ENCODE assay signal across 10 mouse cellular contexts in the genomic region with DNA sequence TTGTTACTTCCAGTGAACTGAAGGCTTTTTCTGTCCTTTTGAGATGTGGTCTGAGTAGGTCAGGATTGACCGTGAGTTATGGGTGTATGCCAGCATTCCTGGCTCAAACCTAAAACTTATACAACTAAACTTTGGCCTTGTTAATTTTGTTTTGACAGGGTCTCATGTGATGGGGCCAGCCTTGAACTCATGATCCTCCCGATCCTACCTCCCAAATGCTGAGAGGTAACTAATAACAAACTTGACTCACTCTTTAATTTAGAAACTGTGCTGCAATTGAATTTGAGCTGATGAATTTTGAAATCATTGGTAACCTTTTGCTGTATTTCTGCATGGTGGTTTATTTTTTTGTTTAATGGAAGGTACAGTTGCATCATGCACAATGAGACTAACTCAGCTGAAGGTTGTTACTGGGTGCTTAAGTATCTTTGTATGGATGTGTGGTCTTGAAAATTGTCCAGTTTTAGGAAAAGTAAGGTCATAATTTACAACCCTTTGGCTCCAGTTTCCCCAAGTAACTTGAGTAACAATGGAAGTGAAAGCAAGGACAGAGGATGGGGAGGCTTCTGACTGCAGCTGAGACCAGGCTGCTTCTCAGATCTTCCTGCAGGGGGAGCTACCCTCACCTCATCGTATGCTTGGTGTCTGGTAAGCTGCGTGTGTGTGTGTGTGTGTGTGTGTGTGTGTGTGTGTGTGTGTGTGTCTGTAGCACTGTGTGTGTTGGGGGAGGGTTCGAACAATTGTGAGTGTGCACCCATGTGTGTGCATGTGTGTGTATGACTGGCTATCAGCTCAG.
DNase-seq lines count a peak whose midpoint lies in the region; ATAC-seq and TF ChIP-seq lines count a peak whose summit lies in the region.
"Had no signal": no experiment of that assay in that cellular context is flagged by ENCODE, and none has a peak within 500 bp of the region (broad histone marks: within the 10 kb centered on the region; RNA-seq: fewer than 3 reads in every experiment).

No protein-coding gene starts in this region.

- ATAC-seq in kidney, embryonic 16.5 days (ENCODE audit: low FRiP score, low TSS enrichment) = no peak
- ATAC-seq in hematopoietic stem cell, adult 5-6 weeks (replicated peaks in 1 of 2; ENCODE audit: insufficient read depth in 1 of 2, low FRiP score in 2 of 2, low TSS enrichment in 1 of 2, low read depth in 1 of 2, poor library complexity in 2 of 2, severe bottlenecking in 2 of 2) = peak; percentile 25 to 44; a peak in 1 of 4 replicates

- no peak for TF ChIP-seq POLR2A in kidney, adult 2 months (IDR thresholded peaks at IDR 0.05; ENCODE audit: low read depth, low read length)

- H3K4me2 ChIP-seq in kidney, embryonic 16.5 days (replicated peaks; ENCODE audit: low read depth, low read length) = no peak overlapping the region
- H3K4me2 ChIP-seq: embryonic facial prominence, embryonic 15.5 days had no signal

- intact Hi-C loops in gastrocnemius, postnatal 14 days (cut with DNase I; ENCODE audit: low total_unique reads) = loop anchor here (10.0 kb wide), 1 partner anchor 58 kb away; no protein-coding TSS in a partner anchor

- no peaks in the 10 kb centered on the region for H3K36me3 ChIP-seq in kidney, adult 2 months (ENCODE audit: control insufficient read depth, insufficient read depth, low read length)
- H3K36me3 ChIP-seq in kidney, embryonic 16.5 days (ENCODE audit: insufficient read depth, low read length) = no peaks in the 10 kb centered on the region
- peaks cover 10% of the 10 kb centered on the region for H3K36me3 ChIP-seq in megakaryocyte, embryonic 14.5 days (replicated peaks; ENCODE audit: low read length)
- H3K36me3 ChIP-seq: embryonic facial prominence, embryonic 15.5 days had no signal

- WGBS in kidney, adult 2 months = 60% methylated on average over 5 of the region's 5 CpGs
- WGBS in kidney, embryonic 16.5 days = 64% methylated on average over 5 of the region's 5 CpGs

- H3K27me3 ChIP-seq in kidney, adult 2 months (replicated peaks; ENCODE audit: control insufficient read depth, insufficient read depth, low read length) = no peaks in the 10 kb centered on the region
- no peaks in the 10 kb centered on the region for H3K27me3 ChIP-seq in kidney, embryonic 16.5 days (ENCODE audit: insufficient read depth, low read length)
- H3K27me3 ChIP-seq in megakaryocyte, embryonic 14.5 days (replicated peaks) = no peaks in the 10 kb centered on the region
- H3K27me3 ChIP-seq: embryonic facial prominence, embryonic 15.5 days had no signal

- peaks cover 7% of the 10 kb centered on the region for H3K4me1 ChIP-seq in kidney, adult 2 months (ENCODE audit: control insufficient read depth, insufficient read depth, low read length)
- H3K4me1 ChIP-seq in kidney, embryonic 16.5 days (ENCODE audit: insufficient read depth, low read length) = peaks cover 21% of the 10 kb centered on the region; the same call in 1 of the 2 replicates
- H3K4me1 ChIP-seq in megakaryocyte, embryonic 14.5 days = peaks cover 92% of the 10 kb centered on the region
- H3K4me1 ChIP-seq: embryonic facial prominence, embryonic 15.5 days had no signal

- DNase-seq in kidney, adult 2 months = peak; percentile 25
- peak; percentile 57 for DNase-seq in NIH3T3 (ENCODE audit: low read depth)
- no peak for DNase-seq in right cerebral cortex, adult 18-20 months
- DNase-seq in frontal cortex, postnatal 25 days (ENCODE audit: low spot score in 2 of 2) = no peak
- no peak for DNase-seq in gastrocnemius, postnatal 14 days

- no peaks in the 10 kb centered on the region for H3K9me3 ChIP-seq in kidney, embryonic 16.5 days (ENCODE audit: low read length)
- no peaks in the 10 kb centered on the region for H3K9me3 ChIP-seq in megakaryocyte, embryonic 14.5 days
- H3K9me3 ChIP-seq: embryonic facial prominence, embryonic 15.5 days had no signal

- peak; percentile 61 for TF ChIP-seq CTCF in kidney, adult 2 months (conservative IDR thresholded peaks at IDR 0.05; ENCODE audit: insufficient read depth, insufficient read length, low read depth, low read length)

- no peak overlapping the region for H3K9ac ChIP-seq in kidney, embryonic 16.5 days (replicated peaks; ENCODE audit: low read length)
- H3K9ac ChIP-seq: embryonic facial prominence, embryonic 15.5 days had no signal

- no peak overlapping the region for H3K4me3 ChIP-seq in kidney, adult 2 months (ENCODE audit: insufficient read depth, low read depth, low read length)
- H3K4me3 ChIP-seq in kidney, embryonic 16.5 days (ENCODE audit: low read length) = no peak overlapping the region
- H3K4me3 ChIP-seq in megakaryocyte, embryonic 14.5 days (replicated peaks) = peak overlapping the region; percentile 71
- H3K4me3 ChIP-seq: embryonic facial prominence, embryonic 15.5 days had no signal

- H3K27ac ChIP-seq in kidney, adult 2 months (ENCODE audit: insufficient read depth, low read depth, low read length) = no peak overlapping the region
- H3K27ac ChIP-seq in kidney, embryonic 16.5 days (ENCODE audit: low read length) = no peak overlapping the region
- H3K27ac ChIP-seq: embryonic facial prominence, embryonic 15.5 days; macrophage had no signal

Comparison
In these comparisons a context has a peak if more than half of its experiments do, and no peak if none do; other contexts are left out.
1. DNase-seq: peak in kidney, adult 2 months (single experiment) and NIH3T3 (single experiment); none in right cerebral cortex, adult 18-20 months (single experiment), frontal cortex, postnatal 25 days (0 of 2) and gastrocnemius, postnatal 14 days (single experiment).